Mouse (Mus musculus): ENCODE results near the gene Clint1. TPM values are rescaled to one million over a fixed set of nuclear protein-coding genes. Genes with fewer than 3 reads are reported as not detected.

The Clint1 gene
- polyA plus RNA-seq (2012; rRNA removed) = 39.5 TPM in 2 replicates

GRCm38 (mm10) chr11:45851516-45852123, at the start of gene Clint1:
TSS of gene Clint1 (plus strand) at chr11:45852051.
- DNase-seq (ENCODE audit: extremely low spot score in 1 of 2, low spot score in 1 of 2) = peak; percentile 50 to 82

- no peak for DNase-seq (ENCODE audit: extremely low spot score in 1 of 2, low spot score in 1 of 2)
Measured at GRCm38 (mm10) chr11:45804068-45804467, 47.8 kb upstream of the Clint1 start.

DNA sequence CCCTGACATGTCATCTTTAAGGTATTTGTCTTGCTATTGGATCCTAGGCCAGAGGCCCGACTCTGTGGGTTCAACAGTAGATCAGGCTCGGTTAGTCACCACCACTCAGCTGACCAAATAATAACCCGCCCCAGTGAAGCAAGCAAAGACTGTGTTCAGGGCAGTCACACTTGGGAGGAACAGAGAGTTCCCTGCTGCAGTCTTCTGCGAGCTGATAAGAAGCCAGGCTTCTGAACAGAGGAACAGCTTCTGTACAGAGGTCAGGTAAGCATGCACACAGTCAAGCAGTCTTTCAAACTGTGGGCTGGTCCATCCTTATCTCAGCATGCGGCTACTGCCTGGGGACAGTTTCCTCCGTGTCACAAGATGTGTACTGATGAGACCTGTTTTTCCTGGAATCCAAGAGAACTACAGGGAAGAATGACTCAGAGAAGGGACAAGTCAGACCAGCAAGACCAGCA, 46.5 kb upstream of the Clint1 start:
- no peak for DNase-seq (ENCODE audit: extremely low spot score in 1 of 2, low spot score in 1 of 2)

DNA sequence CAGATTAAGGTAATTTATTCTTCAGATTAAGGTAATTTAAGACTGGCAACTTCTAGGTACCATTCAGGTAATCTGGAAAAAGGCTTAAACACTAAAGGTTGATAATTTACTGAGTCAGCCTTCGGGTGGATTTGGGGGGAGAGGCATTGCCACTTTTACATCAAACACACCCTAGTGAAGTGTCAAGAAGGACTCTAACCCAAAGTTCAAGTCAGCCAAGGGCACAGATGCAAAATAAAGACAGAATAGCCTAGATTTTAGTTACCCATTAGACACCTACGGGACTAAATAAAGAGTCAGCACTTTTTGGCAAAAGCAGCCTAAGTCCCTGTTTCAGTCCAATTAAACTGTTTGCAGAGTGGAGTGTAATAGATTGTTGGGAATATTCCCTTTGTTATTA, 46.0 kb upstream of the Clint1 start:
- no peak for DNase-seq (ENCODE audit: extremely low spot score in 1 of 2, low spot score in 1 of 2)

GRCm38 (mm10) chr11:45806264-45806663, 45.6 kb upstream of the Clint1 start:
- no peak for DNase-seq (ENCODE audit: extremely low spot score in 1 of 2, low spot score in 1 of 2)

- DNase-seq (ENCODE audit: extremely low spot score in 1 of 2, low spot score in 1 of 2) = no peak
Measured at GRCm38 (mm10) chr11:45806809-45807208, 45.0 kb upstream of the Clint1 start.

- no peak for DNase-seq (ENCODE audit: extremely low spot score in 1 of 2, low spot score in 1 of 2)
Measured at GRCm38 (mm10) chr11:45807820-45808219, 44.0 kb upstream of the Clint1 start.

GRCm38 (mm10) chr11:45809424-45809823, 42.4 kb upstream of the Clint1 start:
- DNase-seq (ENCODE audit: extremely low spot score in 1 of 2, low spot score in 1 of 2) = no peak

GRCm38 (mm10) chr11:45810056-45810455, 41.8 kb upstream of the Clint1 start:
- no peak for DNase-seq (ENCODE audit: extremely low spot score in 1 of 2, low spot score in 1 of 2)

GRCm38 (mm10) chr11:45810805-45811204, 41.0 kb upstream of the Clint1 start:
- DNase-seq (ENCODE audit: extremely low spot score in 1 of 2, low spot score in 1 of 2) = no peak

DNA sequence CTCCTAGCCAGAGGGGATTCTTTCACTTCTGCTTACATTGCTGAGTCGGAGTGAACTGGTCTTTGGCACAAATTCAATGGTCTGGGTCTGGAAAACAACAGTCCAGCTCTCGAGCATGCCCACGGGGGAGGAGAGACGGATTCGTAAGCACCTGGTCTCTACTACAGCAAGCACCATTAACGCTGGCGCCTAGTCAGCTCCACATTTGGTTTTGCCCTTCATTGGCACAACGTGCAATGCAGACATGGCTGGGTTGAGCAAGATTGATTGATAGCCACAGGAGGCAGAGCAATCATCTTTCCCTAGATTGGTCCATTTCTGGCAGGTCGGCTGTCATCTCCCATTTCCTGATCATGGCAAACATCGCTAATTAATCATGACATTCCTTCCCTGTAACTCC, 36.2 kb upstream of the Clint1 start:
- DNase-seq (ENCODE audit: extremely low spot score in 1 of 2, low spot score in 1 of 2) = no peak

GRCm38 (mm10) chr11:45816712-45817111, 35.1 kb upstream of the Clint1 start:
- DNase-seq (ENCODE audit: extremely low spot score in 1 of 2, low spot score in 1 of 2) = no peak

- DNase-seq (ENCODE audit: extremely low spot score in 1 of 2, low spot score in 1 of 2) = no peak
Measured at GRCm38 (mm10) chr11:45817996-45818395, 33.9 kb upstream of the Clint1 start.

- no peak for DNase-seq (ENCODE audit: extremely low spot score in 1 of 2, low spot score in 1 of 2)
Measured at GRCm38 (mm10) chr11:45820930-45821329, 30.9 kb upstream of the Clint1 start.

DNA sequence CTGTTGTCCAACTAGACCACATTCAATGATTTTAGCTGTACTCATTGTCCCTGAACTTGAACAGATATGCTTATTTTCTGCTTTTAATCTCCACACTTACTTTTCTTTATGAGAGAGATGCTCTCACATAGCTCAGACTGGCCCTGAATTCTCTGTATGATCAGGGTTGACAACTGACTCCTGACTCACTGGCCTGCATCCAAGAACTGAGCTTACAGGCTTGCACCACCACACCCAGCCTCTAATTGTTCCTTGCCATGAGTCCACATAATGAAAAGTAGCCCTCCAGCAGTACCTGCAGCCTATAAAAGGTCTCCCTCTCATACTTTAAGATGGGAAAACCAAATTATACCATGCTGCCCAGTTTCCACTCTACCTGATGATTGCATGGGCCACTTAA, 21.7 kb upstream of the Clint1 start:
- DNase-seq (ENCODE audit: extremely low spot score in 1 of 2, low spot score in 1 of 2) = no peak

DNA sequence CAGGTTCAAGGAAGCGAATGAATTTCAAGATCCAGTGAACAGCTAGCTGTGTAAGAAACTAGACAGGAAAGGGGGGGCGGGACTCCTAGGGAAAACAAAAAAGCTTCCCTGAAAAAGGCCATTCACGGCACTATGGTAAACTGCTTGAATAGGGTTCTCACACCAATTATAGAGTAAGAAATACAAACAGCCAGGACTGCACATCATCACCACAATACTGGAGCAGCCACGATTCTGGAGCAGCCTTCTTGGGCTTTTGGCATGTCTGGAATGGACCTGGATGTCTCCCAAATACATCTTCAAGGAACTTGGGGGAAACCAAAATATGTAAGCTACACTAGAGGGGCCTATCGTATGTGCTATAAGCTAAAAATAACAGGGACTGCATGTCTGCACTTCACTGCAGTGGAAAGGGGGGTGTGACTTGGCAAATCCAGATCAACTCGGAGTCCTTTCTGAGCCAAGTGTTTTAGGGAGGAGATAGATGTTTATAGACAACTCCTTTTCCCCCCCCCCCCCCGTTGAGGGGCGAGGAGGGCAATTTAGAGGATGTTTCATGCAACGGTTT, 21.0 kb upstream of the Clint1 start:
- DNase-seq (ENCODE audit: extremely low spot score in 1 of 2, low spot score in 1 of 2) = no peak

DNA sequence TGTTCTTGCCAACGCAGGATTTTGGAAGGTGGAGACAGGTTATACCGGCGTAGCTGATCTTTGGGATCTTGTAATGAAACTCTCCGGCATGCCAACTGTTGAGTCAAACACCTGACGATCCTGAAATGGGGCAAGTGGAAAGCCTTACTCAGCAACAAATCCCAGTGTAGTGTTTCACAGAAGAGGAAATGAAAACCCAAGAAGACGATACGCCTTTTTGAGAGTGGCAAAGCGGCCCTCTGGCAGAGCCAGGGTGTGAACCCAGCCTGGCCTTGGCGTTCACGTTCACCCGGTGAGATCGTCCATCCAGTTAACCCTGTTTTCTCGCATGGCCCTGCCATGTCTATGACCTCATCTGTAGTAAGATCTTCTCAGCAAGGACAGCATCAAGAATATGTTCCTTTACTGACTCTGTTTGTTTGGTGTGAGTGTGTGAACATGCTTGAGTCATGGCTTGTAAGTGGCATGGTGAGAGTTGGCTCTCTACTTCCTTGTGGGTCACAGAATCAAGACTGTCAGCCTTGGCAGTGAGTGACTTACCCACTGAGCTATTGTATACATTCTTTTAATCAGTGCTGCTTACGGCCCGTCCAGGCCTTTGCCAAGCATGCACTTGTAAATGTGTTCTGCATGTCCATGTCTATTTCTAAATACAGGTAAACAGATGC, 20.2 kb upstream of the Clint1 start:
- DNase-seq (ENCODE audit: extremely low spot score in 1 of 2, low spot score in 1 of 2) = no peak

- no peak for DNase-seq (ENCODE audit: extremely low spot score in 1 of 2, low spot score in 1 of 2)
Measured at GRCm38 (mm10) chr11:45835625-45836255, 16.1 kb upstream of the Clint1 start.

DNA sequence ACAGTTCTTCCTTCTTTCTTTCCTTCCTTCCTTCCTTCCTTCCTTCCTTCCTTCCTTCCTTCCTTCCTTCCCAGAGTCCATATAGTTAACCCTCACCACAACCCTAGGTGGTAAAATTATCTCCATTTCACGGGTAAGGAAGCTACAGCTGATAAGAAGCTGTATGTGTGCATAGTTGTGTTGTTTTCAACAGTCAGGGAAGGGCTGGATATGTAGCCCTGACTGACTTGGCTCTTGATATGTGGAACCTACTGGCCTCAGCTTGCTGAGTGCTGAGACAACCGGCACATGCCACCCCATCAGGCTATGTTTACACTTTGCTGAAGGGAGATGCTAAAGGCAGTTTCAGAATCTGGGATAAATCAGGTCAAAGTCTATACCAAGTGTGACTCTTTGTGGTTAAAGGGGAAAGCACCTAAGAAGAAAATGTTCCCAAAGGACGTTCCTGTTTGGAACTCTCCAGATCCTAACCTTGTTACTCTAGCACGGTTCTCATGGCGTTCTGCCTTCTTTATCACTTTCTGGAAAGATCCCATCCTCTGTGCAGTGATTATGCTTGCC, 14.5 kb upstream of the Clint1 start:
- DNase-seq (ENCODE audit: extremely low spot score in 1 of 2, low spot score in 1 of 2) = no peak

DNA sequence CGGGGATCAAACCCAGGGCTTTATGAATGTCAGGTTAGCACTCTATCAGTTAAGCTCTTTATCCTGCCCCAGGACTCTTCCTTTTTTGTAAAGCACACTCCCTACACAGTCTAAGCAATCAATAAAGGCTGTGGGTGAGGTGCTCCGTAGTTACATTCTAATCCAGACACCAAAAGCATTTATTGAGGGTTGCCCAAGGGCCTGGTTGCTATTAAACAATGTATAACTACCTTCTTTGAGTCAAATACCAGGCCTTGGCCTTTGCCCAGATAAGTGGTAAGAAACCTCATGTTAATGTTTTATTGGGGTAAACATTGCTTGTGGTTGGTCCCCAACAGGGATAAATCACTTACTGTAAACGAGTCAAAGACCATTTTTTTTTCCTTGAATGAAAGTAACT, 13.4 kb upstream of the Clint1 start:
- DNase-seq (ENCODE audit: extremely low spot score in 1 of 2, low spot score in 1 of 2) = no peak

DNA sequence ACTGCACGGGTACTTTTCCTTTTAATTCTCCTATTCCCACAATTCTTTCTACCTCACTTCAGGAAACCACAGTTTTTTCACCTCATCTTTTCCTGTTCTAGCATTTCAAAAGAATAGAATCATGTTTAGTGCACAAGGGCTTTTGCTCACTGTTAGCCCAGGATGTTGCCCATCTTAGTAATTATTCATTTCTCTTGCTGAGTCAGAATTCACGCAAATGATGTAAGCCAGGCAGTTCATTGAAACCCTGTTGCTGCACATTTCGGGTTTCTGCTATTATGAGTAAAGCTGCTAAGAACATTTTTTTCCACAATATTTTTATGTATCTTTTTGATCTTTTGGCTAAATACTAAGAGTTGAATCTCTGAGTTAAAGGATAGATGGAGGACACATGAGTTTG, 11.5 kb upstream of the Clint1 start:
- DNase-seq (ENCODE audit: extremely low spot score in 1 of 2, low spot score in 1 of 2) = no peak

Data from frontal cortex, adult 2 months (tissue).